Mouse (Mus musculus) thymus, adult 2 months (tissue): ENCODE data around the gene Nadk2. TPM values are rescaled to one million over a fixed set of nuclear protein-coding genes. Genes with fewer than 3 reads are reported as not detected.

Experiments used
- DNase-seq: peaks from one replicate; pipeline ENCODE4 v3.0.0; 2021
- H3K27ac ChIP-seq: fragments of 200-500 bp; 2 replicates; pipeline ENCODE4 v1.5.1; 2012; ENCODE audit warnings: low read length, control low read depth; ENCODE audit not compliant: control insufficient read depth, insufficient read depth
- H3K27me3 ChIP-seq: fragments of 200-500 bp; 2 replicates; pipeline ENCODE4 v1.6.1; 2012; ENCODE audit warnings: mild to moderate bottlenecking, low read length, moderate library complexity, mixed read lengths; ENCODE audit not compliant: control insufficient read depth, insufficient read depth
- H3K36me3 ChIP-seq: fragments of 200-500 bp; 2 replicates; pipeline ENCODE4 v1.6.1; 2012; ENCODE audit warnings: mild to moderate bottlenecking, low read length, moderate library complexity; ENCODE audit not compliant: control insufficient read depth, insufficient read depth
- H3K4me1 ChIP-seq: fragments of 200-500 bp; replicated peaks from 2 replicates; pipeline ENCODE4 v1.6.1; 2012; ENCODE audit warnings: low read length; ENCODE audit not compliant: control insufficient read depth, insufficient read depth
- H3K4me3 ChIP-seq: fragments of 200-500 bp; 2 replicates; pipeline ENCODE4 v1.5.1; 2012; ENCODE audit warnings: mild to moderate bottlenecking, low read length, control low read depth, moderate library complexity; ENCODE audit not compliant: control insufficient read depth, insufficient read depth
- CTCF ChIP-seq: fragments of 200-500 bp; IDR thresholded peaks from 2 replicates; pipeline ENCODE4 v1.5.1; 2012; ENCODE audit warnings: mild to moderate bottlenecking, control low read depth, low read length, moderate library complexity, borderline replicate concordance; ENCODE audit not compliant: control insufficient read depth, poor library complexity, insufficient read depth; ENCODE audit errors: extremely low read depth
- POLR2A ChIP-seq: fragments of 200-500 bp; IDR thresholded peaks from 2 replicates; pipeline ENCODE4 v1.6.1; 2012; ENCODE audit warnings: mild to moderate bottlenecking, low read length, control low read depth, moderate library complexity; ENCODE audit not compliant: control insufficient read depth, poor library complexity, insufficient read depth; ENCODE audit errors: extremely low read depth
- WGBS: fragments of 180-500 bp; shearing (Covaris S2); methylation state at CpG from one replicate; pipeline ENCODE4 v1.1.7; 2018; 5-methylcytosine and 5-hydroxymethylcytosine counted together
- polyA plus RNA-seq: library from polyadenylated mRNA; depleted of rRNA; stranded (reverse); fragments of >200 nt; gene quantifications from 2 replicates; pipeline ENCODE4 v1.2.3, GENCODE M21; 2012; rRNA removed

Gene Nadk2
- polyA plus RNA-seq, 1 experiment, result 14.1 TPM

DNA sequence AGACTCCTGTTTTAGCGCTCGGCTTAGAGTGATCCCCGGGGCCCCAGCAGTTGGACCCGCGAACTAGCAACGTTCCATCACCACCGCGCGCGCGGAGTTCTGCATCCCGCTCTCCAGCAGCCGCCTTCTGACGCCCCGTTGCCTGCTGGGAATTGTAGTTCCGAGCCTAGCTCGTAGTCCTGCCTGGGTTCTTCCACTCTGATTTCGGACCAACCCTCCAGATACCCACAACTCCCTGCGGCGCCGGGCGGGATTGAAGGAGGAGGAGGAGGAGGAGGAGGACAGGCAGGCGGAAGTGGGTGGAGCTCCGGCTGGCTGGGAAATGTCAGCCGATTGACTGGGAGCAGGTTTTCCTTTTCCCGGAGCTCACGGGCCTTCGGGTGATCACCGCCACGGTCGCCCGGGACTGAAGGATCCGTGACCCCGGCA, 69.2 kb downstream of the Nadk2 start, which contains the start of gene Lmbrd2:
Gene Lmbrd2 (plus strand): TSS at position 299 of the 429 bp plus-strand sequence.
- TF ChIP-seq POLR2A, result no peak
- TF ChIP-seq CTCF, result peak; percentile 50; the same call in 1 of the 2 replicates
- Histone ChIP-seq H3K27me3 (no peaks in the 10 kb centered on the region), H3K4me1 (peaks cover 7% of the 10 kb centered on the region), H3K4me3 (peak within 1 kb of the TSS; percentile 64), H3K27ac (no peak within 1 kb of the TSS), H3K36me3 (no peaks in the 10 kb centered on the region)
- WGBS, result under 1% methylated on average over 34 of the region's 34 CpGs
- DNase-seq, result peak; percentile 99

DNA sequence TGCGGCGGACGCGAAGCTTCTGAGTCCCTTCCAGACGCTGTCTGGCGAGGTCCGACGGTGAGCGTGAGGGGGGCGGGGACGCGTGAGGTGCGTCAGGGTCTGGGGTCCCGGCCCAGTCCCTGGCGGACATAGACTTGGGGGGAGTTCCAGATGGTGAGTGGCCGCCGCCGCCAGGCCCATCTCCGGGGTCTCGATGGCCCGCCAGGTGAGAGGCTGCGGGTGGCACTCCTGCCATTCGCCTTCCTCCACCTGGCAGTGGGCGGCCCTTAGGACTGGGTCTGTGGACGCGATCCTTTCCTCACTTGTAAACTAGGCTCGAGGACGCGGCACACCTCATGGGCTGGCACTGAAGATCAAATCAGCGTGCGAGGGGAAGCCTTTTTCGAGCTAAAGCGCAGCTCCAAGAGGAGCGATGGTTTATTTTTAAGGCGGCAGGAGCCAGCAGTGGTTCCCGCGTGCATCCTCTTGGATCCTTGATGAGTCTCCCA, 69.7 kb downstream of the Nadk2 start:
- Histone ChIP-seq H3K36me3 (no peaks in the 10 kb centered on the region), H3K4me1 (peaks cover 7% of the 10 kb centered on the region), H3K27ac (no peak overlapping the region), H3K4me3 (peak overlapping the region; percentile 64), H3K27me3 (no peaks in the 10 kb centered on the region)
- 0% methylated on average over 37 of the region's 37 CpGs for WGBS
- DNase-seq, result no peak
- TF ChIP-seq POLR2A (no peak), CTCF (0 out of 2 replicates have a peak, but pooled peaks have one; percentile 8)

DNA sequence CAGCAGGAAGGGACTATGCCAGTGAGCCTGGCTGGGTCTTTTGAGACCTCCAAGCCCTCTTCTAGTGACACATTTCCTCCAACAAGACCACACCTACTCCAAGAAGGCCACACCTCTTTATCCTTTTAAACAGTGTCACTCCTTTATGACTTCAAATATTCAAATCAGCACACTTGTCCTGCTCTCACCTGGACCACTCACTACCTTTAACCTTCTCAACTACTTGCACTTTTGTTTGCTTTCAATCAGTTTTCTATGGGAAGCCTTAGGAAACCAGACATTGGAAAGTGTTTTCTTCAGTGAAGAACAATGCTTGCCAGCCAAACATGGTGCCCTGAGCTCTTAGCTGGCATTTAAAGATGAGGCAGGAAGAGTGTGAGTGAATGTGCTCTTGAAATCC, 84.3 kb downstream of the Nadk2 start, which contains the start of gene Skp2:
Gene Skp2 (minus strand): TSS at position 101 of the 400 bp plus-strand sequence.
- Histone ChIP-seq H3K36me3 (peaks cover 20% of the 10 kb centered on the region), H3K4me3 (no peak within 1 kb of the TSS), H3K27me3 (no peaks in the 10 kb centered on the region), H3K27ac (no peak within 1 kb of the TSS), H3K4me1 (no peaks in the 10 kb centered on the region)
- DNase-seq, result no peak
- TF ChIP-seq CTCF (no peak), POLR2A (no peak)

Other genes with a start within 250 kb of the Nadk2 start
- gene Ranbp3l, start 103.3 kb upstream of the Nadk2 start, polyA plus RNA-seq, result 0.15 TPM in 1 of 2 replicates, not detected in the other
- 10.0 and 12.3 TPM in 2 replicates for gene Lmbrd2, start 69.3 kb downstream of the Nadk2 start, polyA plus RNA-seq
- 11.5 and 14.2 TPM in 2 replicates for gene Skp2, start 84.2 kb downstream of the Nadk2 start, polyA plus RNA-seq
- 0.11 TPM in 2 replicates for gene Ugt3a1, start 205.6 kb downstream of the Nadk2 start, polyA plus RNA-seq